Mouse (Mus musculus) gastrocnemius, postnatal 25 days (tissue): ENCODE results near the gene Vegfa. TPM values are rescaled to one million over a fixed set of nuclear protein-coding genes. Genes with fewer than 3 reads are reported as not detected.

Experiments used
- DNase-seq: peaks from one replicate; pipeline ENCODE4 v3.0.0; 2022
- long read RNA-seq, 2 experiments: library from polyadenylated mRNA; stranded (forward); transcript quantifications; one replicate each; pipeline ENCODE4 v2.0.0; 2021
- total RNA-seq, 2 experiments: library from RNA; stranded (reverse); gene quantifications; 1 replicate in 1 of 2; 2 replicates in 1 of 2; pipeline ENCODE4 v1.2.3; 2021

The Vegfa gene
- 100 to 1,000 TPM; 135 to 170 TPM for total RNA-seq
- long read RNA-seq, experiment 1, transcript Vegfa-202 (7 exons, 3,451 nt): major isoform, 17 of 103 reads
- long read RNA-seq, experiment 1, transcript Vegfa-207 (8 exons, 1,973 nt): minor isoform, 7 of 103 reads
- long read RNA-seq, experiment 1, partial matches to known transcripts: 1 of 103 reads
- long read RNA-seq, experiment 1, other reads (novel, unspliced or antisense): 75 of 103 reads
- long read RNA-seq, experiment 2, transcript Vegfa-207 (8 exons, 1,973 nt): minor isoform, 12 of 74 reads
- long read RNA-seq, experiment 2, transcript Vegfa-202 (7 exons, 3,451 nt): major isoform, 21 of 74 reads
- long read RNA-seq, experiment 2, partial matches to known transcripts: 2 of 74 reads
- long read RNA-seq, experiment 2, other reads (novel, unspliced or antisense): 32 of 74 reads

DNA sequence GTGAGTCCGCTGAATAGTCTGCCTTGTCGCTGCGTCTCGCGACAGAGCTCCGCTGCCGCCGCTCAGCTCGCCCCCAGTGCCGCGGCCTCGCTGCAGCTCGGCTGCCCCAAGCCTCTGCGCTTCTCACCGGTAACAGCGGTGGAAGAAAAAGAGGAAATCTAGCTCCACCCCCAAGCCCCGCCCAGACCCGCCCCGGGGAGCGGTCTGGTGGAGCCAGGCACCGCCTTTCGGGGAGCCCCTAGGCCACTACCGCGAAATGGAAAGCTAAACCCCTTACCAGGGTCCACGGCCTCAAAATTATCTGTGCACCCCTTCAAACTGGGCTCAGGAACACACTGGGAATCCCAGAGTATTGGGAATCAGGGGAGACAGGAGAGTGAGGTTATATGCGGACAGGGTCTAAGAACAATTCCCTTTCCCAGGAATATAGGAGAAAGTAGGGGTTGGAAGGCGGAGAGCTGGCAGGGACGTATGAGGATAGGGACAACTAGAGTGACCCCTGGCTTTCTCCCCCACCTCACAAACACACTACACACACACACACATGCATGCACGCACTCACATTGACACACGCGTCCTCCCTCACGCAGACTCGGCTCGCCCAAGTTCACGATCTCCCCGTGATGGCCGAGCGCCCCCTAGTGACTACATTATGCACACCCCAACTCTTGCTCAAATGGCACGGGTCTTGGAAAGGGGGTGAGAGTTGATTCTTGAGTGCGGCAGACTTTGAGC, at the start of gene Vegfa:
Vegfa (minus strand) TSS at position 113 of the 735 bp plus-strand sequence.
- DNase-seq: peak; percentile 92

- peak; percentile 85 for DNase-seq
Measured at GRCm38 (mm10) chr17:46081657-46082056, 49.5 kb upstream of the Vegfa start.

DNA sequence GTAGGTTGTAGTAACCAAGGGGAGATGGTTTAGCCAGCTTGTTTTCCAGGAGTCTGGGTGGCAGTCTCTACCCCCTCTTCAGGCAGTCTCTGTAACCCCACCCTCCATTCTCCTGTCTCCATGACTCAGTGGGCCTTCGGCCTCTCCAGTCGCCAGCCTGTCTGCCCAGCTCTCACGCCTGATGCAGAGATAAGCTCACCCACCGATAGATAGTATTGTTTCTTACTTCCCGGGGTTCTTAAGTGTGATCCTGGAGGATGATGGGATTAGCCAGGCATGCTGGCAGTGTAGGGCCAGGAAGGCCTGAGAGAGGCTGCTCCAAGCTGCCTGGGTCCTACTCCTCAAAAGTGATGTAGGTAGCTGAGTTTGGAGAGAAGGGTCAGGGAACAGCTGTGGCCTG, 48.9 kb upstream of the Vegfa start:
- DNase-seq: no peak

DNA sequence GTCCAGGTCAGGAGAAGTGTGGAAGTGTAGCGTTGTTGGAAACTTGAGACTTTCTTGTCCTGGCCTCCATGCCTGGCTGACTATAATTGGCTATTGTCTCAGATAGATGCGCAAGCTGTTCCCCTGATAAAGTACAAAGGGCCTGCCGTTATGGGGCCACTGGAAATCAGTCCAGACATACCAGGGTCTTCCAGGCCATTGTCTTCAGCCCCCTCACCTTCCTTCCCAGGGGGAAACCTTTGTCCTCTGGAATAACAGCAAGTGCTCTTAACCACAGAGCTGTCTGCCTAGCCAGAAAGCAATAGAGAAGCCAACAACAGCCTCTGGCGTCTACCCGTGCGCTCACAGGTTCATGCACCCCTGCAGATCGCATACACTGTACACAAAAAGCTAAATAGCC, 48.2 kb upstream of the Vegfa start:
- DNase-seq: no peak

- no peak for DNase-seq
Measured at GRCm38 (mm10) chr17:46079037-46079436, 46.9 kb upstream of the Vegfa start.

DNA sequence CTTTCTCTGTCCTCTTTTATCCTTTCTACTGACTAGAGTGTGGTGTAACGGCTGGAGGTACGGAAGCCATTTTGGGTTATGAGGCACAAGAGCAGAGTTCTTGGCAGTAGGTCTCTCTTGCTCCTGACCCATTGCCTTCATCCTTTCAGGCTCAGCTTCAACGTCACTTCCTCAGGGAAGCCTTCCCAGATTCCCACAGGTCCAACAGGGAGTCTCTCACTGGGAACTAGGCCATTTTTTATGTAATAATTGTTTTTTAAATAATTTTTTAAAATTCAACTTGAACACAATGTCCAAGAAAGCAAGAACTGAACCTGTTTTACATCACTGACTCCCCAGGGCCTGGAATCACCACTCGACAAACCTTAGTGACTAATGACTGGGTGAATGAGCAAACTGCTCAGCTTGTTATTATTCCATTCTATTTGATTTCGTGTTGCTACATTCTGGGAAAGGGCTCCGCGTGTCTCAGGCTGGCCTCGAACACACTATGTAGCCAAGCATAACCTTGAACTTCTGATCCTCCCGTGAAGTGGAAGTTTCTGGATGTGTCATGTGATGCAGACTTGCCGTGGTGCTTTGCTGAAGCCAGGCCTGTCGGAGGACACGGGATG, 45.9 kb upstream of the Vegfa start:
- DNase-seq: no peak

DNA sequence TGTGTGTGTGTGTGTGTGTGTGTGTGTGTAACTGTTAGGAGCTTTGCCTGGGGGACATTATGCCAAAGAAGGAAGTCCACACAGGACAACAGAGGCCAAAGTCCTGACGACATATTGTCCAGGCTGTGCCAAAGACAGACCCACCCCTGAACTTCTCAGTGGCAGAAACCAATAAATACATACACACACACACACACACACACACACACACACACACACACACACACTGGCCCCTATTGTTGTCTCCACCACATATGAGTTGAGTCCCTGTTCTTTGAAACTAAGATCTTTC, 44.0 kb upstream of the Vegfa start:
- no peak for DNase-seq

DNA sequence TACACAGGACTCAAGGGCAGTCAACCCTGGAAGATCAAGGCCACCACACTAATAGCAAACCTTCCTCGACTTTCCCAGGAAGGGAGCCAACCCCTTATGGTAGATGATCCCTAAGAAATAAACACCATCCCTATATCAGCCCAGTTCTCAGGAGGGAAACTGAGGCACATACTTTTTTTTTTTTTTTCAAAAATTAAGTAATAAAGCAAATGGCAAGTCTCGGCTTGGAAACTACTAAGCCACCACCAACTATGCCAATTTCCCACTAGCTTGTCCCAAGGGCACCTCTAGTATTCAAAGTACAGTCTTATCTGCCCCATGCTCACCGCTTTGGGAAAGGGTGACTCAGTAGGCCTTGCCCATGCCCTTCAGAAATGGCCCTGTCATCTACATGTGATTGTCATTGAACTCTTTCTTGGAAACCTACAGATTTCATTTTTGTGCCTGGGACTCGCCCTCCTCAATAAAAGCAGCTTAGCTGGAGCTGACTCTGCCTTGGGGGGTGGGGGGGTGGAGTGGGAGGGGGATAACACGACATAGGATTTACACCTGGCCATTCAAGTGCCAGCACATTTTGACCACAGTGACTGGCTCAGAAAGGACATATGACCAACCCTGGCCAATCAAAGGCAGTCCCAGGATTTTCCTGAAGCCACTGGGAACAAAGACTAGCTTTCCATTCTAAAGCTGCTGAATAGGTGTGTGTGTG, 43.5 kb upstream of the Vegfa start:
- DNase-seq: no peak

- no peak for DNase-seq
Measured at GRCm38 (mm10) chr17:46075116-46075485, 42.9 kb upstream of the Vegfa start.

DNA sequence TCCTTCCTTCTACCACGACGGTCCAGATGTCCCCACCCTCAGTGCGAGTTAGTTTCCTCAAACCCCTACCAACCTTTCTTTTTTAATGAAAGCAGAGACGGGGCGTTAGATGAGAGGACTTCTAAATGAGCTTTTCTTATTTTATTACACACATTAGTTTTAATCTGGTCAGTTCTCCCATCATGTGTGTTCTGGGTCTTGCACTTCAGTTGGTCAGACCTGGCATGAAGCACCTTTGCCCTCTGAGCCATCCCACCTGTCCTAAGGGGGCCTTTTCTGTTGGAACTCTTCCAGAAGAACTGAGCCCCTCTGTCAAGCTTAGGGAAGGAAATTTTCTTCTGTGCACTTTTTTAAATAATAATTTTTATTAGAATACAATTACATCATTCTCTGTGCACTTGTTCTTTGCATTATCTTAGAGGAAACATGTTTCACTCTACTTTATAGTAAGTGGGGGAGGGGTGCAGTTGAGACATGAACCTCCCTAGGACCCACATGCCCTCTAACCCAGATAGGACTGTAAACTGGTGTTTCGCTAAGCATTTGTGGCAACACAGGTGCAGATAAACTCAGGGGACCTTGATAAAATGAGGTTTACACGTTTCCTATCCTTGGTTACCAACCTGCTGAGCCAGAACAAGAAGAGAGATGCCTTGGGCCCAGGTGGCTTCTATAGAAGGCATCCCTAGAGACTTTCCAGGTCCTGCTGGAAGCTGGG, 42.4 kb upstream of the Vegfa start:
- no peak for DNase-seq

DNA sequence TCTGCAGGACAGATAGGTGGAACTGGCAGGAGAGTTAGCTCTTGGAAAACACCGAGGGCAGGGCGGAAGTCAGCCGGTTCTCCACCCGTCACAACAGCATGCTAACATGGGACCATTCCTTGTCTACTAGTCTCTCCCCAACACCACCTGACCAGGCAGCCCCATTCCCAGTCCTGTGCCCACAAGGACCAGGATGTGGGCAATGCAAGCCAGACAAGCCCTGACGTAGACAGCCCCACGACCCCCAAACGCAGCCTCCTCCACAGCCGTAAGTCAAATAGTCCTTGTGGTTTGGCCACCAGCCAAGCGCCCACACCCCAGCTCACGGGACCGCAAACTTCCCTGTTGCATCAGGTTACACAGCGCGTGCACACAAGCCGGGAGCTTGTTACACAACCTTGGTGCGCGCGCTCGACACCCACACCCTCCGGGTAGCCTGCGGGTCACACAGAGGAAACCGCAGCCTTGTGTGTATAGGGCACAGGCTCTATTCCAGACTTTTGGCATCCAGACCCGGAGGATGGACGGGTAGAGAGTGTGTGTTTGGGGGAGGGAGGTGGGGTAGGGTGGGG, 41.6 kb upstream of the Vegfa start:
- DNase-seq: peak; percentile 62

- DNase-seq: no peak
Measured at GRCm38 (mm10) chr17:46071531-46071930, 39.4 kb upstream of the Vegfa start.

DNA sequence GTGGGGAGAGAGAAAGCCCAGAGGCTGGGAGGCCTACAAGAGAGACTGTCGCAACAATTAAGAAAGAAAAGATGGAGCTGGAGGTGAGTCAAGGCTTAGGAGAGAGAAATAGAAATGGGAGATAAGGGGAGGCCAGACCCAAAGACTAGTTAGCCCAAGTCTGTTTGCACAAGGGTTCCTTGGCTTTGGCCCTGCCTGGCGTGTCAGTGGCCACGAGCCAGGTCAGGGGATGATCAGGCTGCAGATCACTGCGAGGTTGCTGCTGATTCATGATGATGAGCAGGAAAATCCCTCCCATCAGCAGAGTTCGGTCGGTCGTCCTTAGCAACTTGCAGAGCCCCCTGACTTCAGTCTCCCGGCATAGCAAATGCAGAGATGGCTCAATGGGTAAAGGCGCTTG, 37.9 kb upstream of the Vegfa start:
- DNase-seq: no peak

DNA sequence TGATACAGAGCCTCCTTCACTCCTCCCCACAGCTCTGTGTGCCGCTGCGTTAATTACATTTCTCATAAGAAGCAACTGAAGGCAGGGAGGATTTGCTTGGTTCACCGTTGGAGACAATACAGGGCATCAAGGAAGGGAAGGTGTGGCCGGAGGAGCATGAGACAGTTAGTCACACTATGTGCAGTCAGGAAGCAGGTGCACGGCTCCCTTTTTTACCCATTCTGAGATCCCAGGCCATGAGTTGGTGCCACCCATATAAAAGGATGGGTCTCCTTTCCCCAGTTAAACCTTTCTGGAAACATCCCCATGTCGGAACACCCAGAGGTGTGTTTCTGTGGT, 31.8 kb upstream of the Vegfa start:
- DNase-seq: no peak

DNA sequence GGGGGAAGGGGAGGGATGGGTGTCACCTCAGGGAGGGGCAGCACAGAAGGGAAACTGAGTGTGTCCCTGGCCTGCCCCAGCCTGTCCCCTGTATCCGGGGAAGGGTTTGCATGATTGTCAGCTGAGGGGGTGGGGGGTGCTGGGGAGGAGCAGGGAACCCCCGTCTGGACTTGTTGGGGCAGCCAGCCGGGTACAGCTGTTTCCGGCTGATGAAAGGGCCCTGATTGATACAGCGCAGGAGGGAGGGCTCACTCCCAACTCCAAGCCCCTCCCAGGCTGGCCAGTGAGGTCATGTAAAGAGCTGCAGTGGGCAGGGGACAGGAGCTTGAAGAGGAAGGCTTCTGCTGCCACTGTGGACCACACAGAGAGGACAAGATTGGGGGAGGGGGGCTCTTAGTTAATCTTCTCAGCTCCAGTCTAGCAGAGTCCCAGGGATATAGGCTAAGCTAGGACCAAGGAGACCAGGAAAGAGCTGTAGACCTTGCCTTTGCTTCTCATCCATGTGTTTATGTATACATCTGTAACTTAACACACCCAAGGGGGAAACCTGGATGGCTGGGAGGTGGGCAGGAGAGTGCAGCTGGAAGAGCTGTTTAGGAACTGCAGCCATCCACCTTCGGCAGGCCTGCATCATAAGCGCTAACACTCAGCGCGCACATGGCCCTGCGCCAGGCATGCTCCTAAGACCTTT, 31.3 kb upstream of the Vegfa start:
- no peak for DNase-seq

DNA sequence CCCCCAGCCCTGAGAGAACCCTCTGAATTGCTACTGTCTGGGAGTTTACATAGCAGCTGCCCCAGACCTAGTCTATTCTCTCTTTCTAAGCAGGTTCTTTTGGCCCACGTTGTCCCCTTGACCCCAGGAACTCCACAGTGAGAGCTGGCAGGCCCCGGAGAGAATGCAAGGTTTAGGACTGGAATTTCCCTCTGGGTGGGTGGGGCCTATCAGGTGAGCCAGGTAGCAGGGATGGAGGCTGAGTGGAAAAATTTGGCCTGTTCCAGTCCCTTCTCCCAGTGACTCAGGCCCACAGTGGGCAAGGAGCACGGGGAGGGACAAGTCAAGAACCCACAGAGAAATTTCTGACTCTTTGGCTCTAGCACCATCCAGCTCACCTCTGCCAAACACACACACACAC, 28.1 kb upstream of the Vegfa start:
- no peak for DNase-seq

GRCm38 (mm10) chr17:46059226-46059825, 27.2 kb upstream of the Vegfa start:
- no peak for DNase-seq

- DNase-seq: peak; percentile 24
Measured at GRCm38 (mm10) chr17:46056288-46056687, 24.1 kb upstream of the Vegfa start.

DNA sequence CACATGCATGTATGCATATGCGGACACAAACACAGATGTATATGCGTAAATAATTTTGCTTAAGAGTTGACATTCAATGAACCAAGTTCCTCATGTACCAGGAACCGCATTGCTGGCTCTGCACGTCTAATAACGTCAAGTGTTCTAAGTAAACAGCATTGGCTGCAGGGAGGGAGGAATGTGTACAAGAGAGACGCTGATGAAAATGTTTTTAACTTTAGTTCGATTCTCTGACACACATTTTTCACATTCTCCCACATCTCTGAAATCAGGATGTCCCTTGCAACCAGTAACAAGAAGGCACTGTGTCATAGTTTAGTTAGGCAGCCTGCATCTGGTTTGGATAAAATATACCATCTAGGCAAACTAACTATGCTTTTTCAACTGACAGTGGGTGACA, 23.6 kb upstream of the Vegfa start:
- no peak for DNase-seq

- peak; percentile 46 for DNase-seq
Measured at GRCm38 (mm10) chr17:46053291-46053842, 21.2 kb upstream of the Vegfa start.

DNA sequence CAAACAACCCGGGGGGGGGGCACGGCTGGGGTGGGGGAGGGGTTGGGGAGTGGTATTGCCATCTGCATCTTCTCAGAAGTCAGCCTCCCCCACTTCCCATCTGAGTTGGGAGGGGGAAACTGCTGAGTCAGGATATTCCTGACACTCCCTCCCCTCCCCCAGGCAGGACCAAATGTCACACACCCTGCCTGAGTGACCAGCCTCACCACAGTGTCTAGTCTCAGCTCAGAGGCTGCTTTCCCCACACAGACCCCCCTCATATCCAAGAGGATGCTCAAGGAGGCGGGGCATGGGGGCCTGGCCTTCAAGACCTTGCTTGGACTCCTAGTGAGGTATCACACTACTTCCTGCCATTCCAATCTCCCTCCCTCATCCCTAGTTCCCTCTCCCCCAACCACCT, 20.0 kb upstream of the Vegfa start:
- no peak for DNase-seq
